Mouse (Mus musculus): Measurements from ENCODE around the gene Trim67.

DNA sequence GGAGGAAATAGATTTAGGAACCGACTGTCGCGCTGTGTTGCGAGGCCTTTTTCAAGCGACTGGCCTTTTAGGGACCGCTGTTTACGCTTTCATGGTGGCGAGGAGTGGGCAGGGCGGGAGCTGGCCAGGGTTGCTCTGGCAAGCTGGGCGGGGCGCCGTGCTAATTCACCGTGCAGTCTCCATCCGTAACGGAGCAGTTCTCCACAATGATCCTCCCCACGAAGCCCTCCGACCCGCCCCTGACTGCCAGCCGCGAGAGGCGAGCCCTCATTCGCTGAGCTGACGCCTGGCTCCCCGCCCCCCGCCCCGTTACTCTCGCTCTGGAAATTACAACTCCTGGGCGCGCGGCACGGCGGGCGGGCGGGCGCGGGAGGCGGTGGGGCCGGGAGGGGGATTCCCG lies at the start of gene Trim67:
- no peak for TF ChIP-seq CTCF (IDR thresholded peaks at IDR 0.05; ENCODE audit: low read depth)
- no peak for TF ChIP-seq EP300 (IDR thresholded peaks at IDR 0.05; ENCODE audit: low read depth)
